ENCODE assay signal across 4 mouse cellular contexts in genomic region chr7:64083978-64084377, GRCm38 (mm10).
A peak's percentile ranks its signal among the peaks of the same experiment; 100 is the strongest.
DNase-seq lines count a peak whose midpoint lies in the region; ATAC-seq lines count a peak whose summit lies in the region.
"Not testable (repeated sequence)": the region's sequence is repeated elsewhere in the genome, so short reads cannot be mapped to it uniquely, and the experiment has no call there.

No protein-coding gene starts in this region.

- not testable (repeated sequence) for H3K4me1 ChIP-seq in heart, embryonic 10.5 days; midbrain, embryonic 11.5 days (ENCODE audit: control insufficient read depth, insufficient read depth, low read length)

- ATAC-seq in midbrain, embryonic 11.5 days (ENCODE audit: low FRiP score) = not testable (repeated sequence)

- peak; percentile 70 for DNase-seq in heart, embryonic 10.5 days (ENCODE audit: low spot score)
- peak; percentile 57 for DNase-seq in midbrain, embryonic 11.5 days (ENCODE audit: low spot score, missing footprints)
- peak; percentile 0 for DNase-seq in right cerebral cortex, postnatal 25 days
- peak; percentile 17 for DNase-seq in testis, postnatal 10 days (ENCODE audit: low spot score)

- 71% methylated on average over 1 of the region's 1 CpGs for WGBS in heart, embryonic 10.5 days
- WGBS in midbrain, embryonic 11.5 days = 55% methylated on average over 1 of the region's 1 CpGs

- H3K9me3 ChIP-seq in heart, embryonic 10.5 days; midbrain, embryonic 11.5 days (ENCODE audit: control insufficient read depth, low read length): not testable (repeated sequence)

- not testable (repeated sequence) for H3K36me3 ChIP-seq in heart, embryonic 10.5 days; midbrain, embryonic 11.5 days (ENCODE audit: control insufficient read depth, insufficient read depth, low read length)

- not testable (repeated sequence) for H3K4me2 ChIP-seq in midbrain, embryonic 11.5 days

- not testable (repeated sequence) for H3K27ac ChIP-seq in heart, embryonic 10.5 days; midbrain, embryonic 11.5 days (ENCODE audit: low read depth, low read length)

- H3K4me3 ChIP-seq in heart, embryonic 10.5 days; midbrain, embryonic 11.5 days (ENCODE audit: low read depth, low read length): not testable (repeated sequence)

- H3K9ac ChIP-seq in midbrain, embryonic 11.5 days (ENCODE audit: low read length) = not testable (repeated sequence)

- not testable (repeated sequence) for H3K27me3 ChIP-seq in heart, embryonic 10.5 days (ENCODE audit: insufficient read depth, poor library complexity, severe bottlenecking); midbrain, embryonic 11.5 days (ENCODE audit: control insufficient read depth, insufficient read depth, low read length)

Comparison
In these comparisons a context has a peak if more than half of its experiments do, and no peak if none do; other contexts are left out.
1. DNase-seq: peak in every context shown above with its lines; median percentile 70 in heart, embryonic 10.5 days; 57 in midbrain, embryonic 11.5 days; 17 in testis, postnatal 10 days; 0 in right cerebral cortex, postnatal 25 days.